Mouse (Mus musculus) MEL (cell line): ENCODE data around the gene Adcy1. TPM values are rescaled to one million over a fixed set of nuclear protein-coding genes. Genes with fewer than 3 reads are reported as not detected.

Experiments
- DNase-seq: peaks from one replicate; pipeline ENCODE4 v3.0.0; 2011; ENCODE audit warnings: low read depth, low spot score
- H3K27ac ChIP-seq: 2 replicates; pipeline ENCODE4 v1.5.1; 2012; ENCODE audit warnings: low read depth, mild to moderate bottlenecking, control low read depth, low read length, moderate library complexity; ENCODE audit not compliant: control insufficient read depth
- H3K27me3 ChIP-seq, 2 experiments: fragments of 150-350 bp in 1 of 2; sonication (generic) in 1 of 2; 2 replicates each; pipeline ENCODE4 v1.6.1; 2012; ENCODE audit warnings: low read length in 2 of 2, mild to moderate bottlenecking in 2 of 2, improper control_type of control experiment in 1 of 2, moderate library complexity in 1 of 2; ENCODE audit not compliant: insufficient read depth in 2 of 2, control insufficient read depth in 1 of 2
- H3K36me3 ChIP-seq, 2 experiments: 2 replicates each; pipeline ENCODE4 v1.6.1; 2012 to 2014; ENCODE audit warnings: low read length in 2 of 2, improper control_type of control experiment in 1 of 2, inconsistent platforms in 1 of 2, mild to moderate bottlenecking in 1 of 2; ENCODE audit not compliant: insufficient read depth in 2 of 2, control insufficient read depth in 1 of 2
- H3K4me1 ChIP-seq, 2 experiments: fragments of 150-350 bp in 1 of 2; sonication (generic) in 1 of 2; 2 replicates each; pipeline ENCODE4 v1.6.1; 2012; ENCODE audit warnings: low read length in 2 of 2, improper control_type of control experiment in 1 of 2, mild to moderate bottlenecking in 1 of 2; ENCODE audit not compliant: insufficient read depth in 2 of 2, control insufficient read depth in 1 of 2
- H3K4me3 ChIP-seq, 2 experiments: fragments of 150-350 bp in 1 of 2; sonication (generic) in 1 of 2; 2 replicates each; pipeline ENCODE4 v1.5.1; 2012; ENCODE audit warnings: low read depth in 2 of 2, low read length in 2 of 2, mild to moderate bottlenecking in 2 of 2, moderate library complexity in 2 of 2, control low read depth in 1 of 2, improper control_type of control experiment in 1 of 2; ENCODE audit not compliant: control insufficient read depth in 1 of 2, insufficient read depth in 1 of 2
- H3K79me2 ChIP-seq: 2 replicates; pipeline ENCODE4 v1.6.1; 2012; ENCODE audit warnings: mild to moderate bottlenecking, low read length, moderate library complexity; ENCODE audit not compliant: control insufficient read depth, poor library complexity, insufficient read depth
- H3K9ac ChIP-seq: 2 replicates; pipeline ENCODE4 v1.6.1; 2012; ENCODE audit warnings: low read depth, mild to moderate bottlenecking, control low read depth, low read length, moderate library complexity; ENCODE audit not compliant: control insufficient read depth, poor library complexity, severe bottlenecking
- H3K9me3 ChIP-seq: fragments of 150-350 bp; sonication (generic); replicated peaks from 2 replicates; pipeline ENCODE4 v1.6.1; 2012; ENCODE audit warnings: mild to moderate bottlenecking, low read length, improper control_type of control experiment, moderate library complexity; ENCODE audit not compliant: insufficient read depth
- BHLHE40 ChIP-seq: IDR thresholded peaks from 2 replicates; pipeline ENCODE4 v1.6.1; 2012; ENCODE audit warnings: low read depth, mild to moderate bottlenecking, inconsistent platforms, low read length, improper control_type of control experiment, borderline replicate concordance
- CHD1 ChIP-seq: IDR thresholded peaks from 2 replicates; pipeline ENCODE4 v1.6.1; 2012; ENCODE audit warnings: low read depth, mild to moderate bottlenecking, inconsistent platforms, low read length, improper control_type of control experiment
- CTCF ChIP-seq, 3 experiments: IDR thresholded peaks in 2 of 3; conservative IDR thresholded peaks in 1 of 3; 2 replicates each; pipeline ENCODE4 v1.5.1; 2011 to 2012; ENCODE audit warnings: low read length in 3 of 3, low read depth in 2 of 3, mild to moderate bottlenecking in 2 of 3, improper control_type of control experiment in 1 of 3, inconsistent platforms in 1 of 3, mixed read lengths in 1 of 3, moderate library complexity in 1 of 3; ENCODE audit not compliant: control insufficient read depth in 1 of 3, insufficient read depth in 1 of 3, poor library complexity in 1 of 3, severe bottlenecking in 1 of 3
- E2F4 ChIP-seq: IDR thresholded peaks from 2 replicates; pipeline ENCODE4 v1.6.1; 2011; ENCODE audit warnings: low read depth, low read length, improper control_type of control experiment, borderline replicate concordance
- ELF1 ChIP-seq: IDR thresholded peaks from 2 replicates; pipeline ENCODE4 v1.6.1; 2014; ENCODE audit warnings: low read depth, mild to moderate bottlenecking, inconsistent platforms, low read length, improper control_type of control experiment, moderate library complexity
- GABPA ChIP-seq: IDR thresholded peaks from 2 replicates; pipeline ENCODE4 v1.6.1; 2012; ENCODE audit warnings: low read depth, mild to moderate bottlenecking, inconsistent platforms, low read length, improper control_type of control experiment, moderate library complexity
- JUND ChIP-seq: IDR thresholded peaks from 2 replicates; pipeline ENCODE4 v1.6.1; 2011; ENCODE audit warnings: low read depth, mild to moderate bottlenecking, improper control_type of control experiment, low read length
- KAT2A ChIP-seq: conservative IDR thresholded peaks from 2 replicates; pipeline ENCODE4 v1.6.1; 2012; ENCODE audit warnings: low read depth, low read length, improper control_type of control experiment, inconsistent platforms
- MAFK ChIP-seq: IDR thresholded peaks from 2 replicates; pipeline ENCODE4 v1.6.1; 2011; ENCODE audit warnings: low read depth, mild to moderate bottlenecking, low read length, improper control_type of control experiment, borderline replicate concordance
- MAX ChIP-seq: IDR thresholded peaks from 2 replicates; pipeline ENCODE4 v1.6.1; 2011; ENCODE audit warnings: low read length, improper control_type of control experiment
- MAZ ChIP-seq: IDR thresholded peaks from 2 replicates; pipeline ENCODE4 v1.6.1; 2012; ENCODE audit warnings: low read depth, mild to moderate bottlenecking, inconsistent platforms, low read length, improper control_type of control experiment
- MXI1 ChIP-seq: IDR thresholded peaks from 2 replicates; pipeline ENCODE4 v1.6.1; 2011; ENCODE audit warnings: mild to moderate bottlenecking, low read depth, low read length, improper control_type of control experiment
- MYB ChIP-seq: IDR thresholded peaks from 2 replicates; pipeline ENCODE4 v1.6.1; 2011; ENCODE audit warnings: mild to moderate bottlenecking, low read depth, low read length, improper control_type of control experiment
- MYC ChIP-seq: IDR thresholded peaks from 2 replicates; pipeline ENCODE4 v1.6.1; 2011; ENCODE audit warnings: low read depth, mild to moderate bottlenecking, low read length, improper control_type of control experiment, moderate library complexity
- NELFE ChIP-seq: IDR thresholded peaks from 2 replicates; pipeline ENCODE4 v1.6.1; 2011; ENCODE audit warnings: low read depth, low read length, improper control_type of control experiment
- POLR2AphosphoS2 ChIP-seq: IDR thresholded peaks from 2 replicates; pipeline ENCODE4 v1.6.1; 2011; ENCODE audit warnings: low read length, improper control_type of control experiment
- POLR2AphosphoS5 ChIP-seq: IDR thresholded peaks from 2 replicates; pipeline ENCODE4 v1.6.1; 2012; ENCODE audit warnings: low read depth, borderline replicate concordance, mild to moderate bottlenecking, inconsistent platforms, low read length, moderate library complexity, mixed read lengths
- RAD21 ChIP-seq: IDR thresholded peaks from 2 replicates; pipeline ENCODE4 v1.6.1; 2011; ENCODE audit warnings: mild to moderate bottlenecking, low read depth, low read length, improper control_type of control experiment
- RCOR1 ChIP-seq: IDR thresholded peaks from 2 replicates; pipeline ENCODE4 v1.6.1; 2012; ENCODE audit warnings: low read depth, mild to moderate bottlenecking, inconsistent platforms, low read length, improper control_type of control experiment
- SIN3A ChIP-seq: IDR thresholded peaks from 2 replicates; pipeline ENCODE4 v1.6.1; 2012; ENCODE audit warnings: low read length, improper control_type of control experiment, inconsistent platforms
- SMC3 ChIP-seq: IDR thresholded peaks from 2 replicates; pipeline ENCODE4 v1.6.1; 2011; ENCODE audit warnings: low read depth, low read length, improper control_type of control experiment
- TAL1 ChIP-seq: IDR thresholded peaks from 2 replicates; pipeline ENCODE4 v1.6.1; 2012; ENCODE audit warnings: mild to moderate bottlenecking, inconsistent platforms, low read length, moderate library complexity, mixed read lengths
- USF1 ChIP-seq: IDR thresholded peaks from 2 replicates; pipeline ENCODE4 v1.6.1; 2014; ENCODE audit warnings: low read depth, mild to moderate bottlenecking, inconsistent platforms, low read length, improper control_type of control experiment, moderate library complexity
- USF2 ChIP-seq, 2 experiments: IDR thresholded peaks; 2 replicates each; pipeline ENCODE4 v1.6.1; 2011 to 2012; ENCODE audit warnings: improper control_type of control experiment in 2 of 2, low read length in 2 of 2, borderline replicate concordance in 1 of 2, inconsistent platforms in 1 of 2, low read depth in 1 of 2, mild to moderate bottlenecking in 1 of 2; ENCODE audit not compliant: insufficient read depth in 1 of 2
- ZC3H11A ChIP-seq: IDR thresholded peaks from 2 replicates; pipeline ENCODE4 v1.6.1; 2012; ENCODE audit warnings: low read depth, mild to moderate bottlenecking, inconsistent platforms, low read length, improper control_type of control experiment
- ZMIZ1 ChIP-seq: IDR thresholded peaks from 2 replicates; pipeline ENCODE4 v1.6.1; 2012; ENCODE audit warnings: low read depth, mild to moderate bottlenecking, inconsistent platforms, low read length, improper control_type of control experiment, moderate library complexity
- polyA plus RNA-seq, 2 experiments: library from polyadenylated mRNA; stranded (reverse) in 1 of 2; unstranded in 1 of 2; fragments of >175 nt in 1 of 2; fragments of >200 nt in 1 of 2; gene quantifications; 2 replicates each; pipeline versions ENCODE4 v1.2.1 to v1.2.4; 2012; ENCODE audit warnings: low replicate concordance in 2 of 2, low read depth in 1 of 2; ENCODE audit not compliant: insufficient read length in 2 of 2, insufficient read depth in 1 of 2, missing spikeins in 1 of 2
- total RNA-seq: library from RNA; depleted of rRNA; stranded (reverse); fragments of 300-350 nt; gene quantifications from 2 replicates; pipeline ENCODE4 v1.2.3, GENCODE M21; 2012

Gene Adcy1
- total and polyA plus RNA-seq, 3 experiments = under 0.01 TPM; not detected in 2

DNA sequence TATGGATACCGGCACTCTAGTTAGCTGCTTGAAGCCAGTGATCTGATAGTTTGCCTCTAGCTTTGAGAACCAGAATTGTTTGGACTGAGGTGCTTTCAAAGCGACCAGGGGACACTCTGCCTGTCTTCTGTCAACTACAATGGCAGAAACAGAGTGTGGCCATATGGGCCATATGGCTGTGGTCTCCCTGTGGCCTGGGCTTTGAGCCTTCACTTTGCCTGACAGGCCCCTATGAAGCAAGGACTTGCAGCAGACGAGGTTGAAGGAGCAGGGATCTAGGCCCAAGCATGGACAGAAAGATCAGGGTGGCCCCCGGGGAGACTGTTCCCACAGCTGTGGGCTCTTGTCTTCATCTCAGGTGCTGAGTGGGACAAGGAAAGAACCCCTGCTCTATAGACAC is 4.0 kb downstream of the Adcy1 start:
- Histone ChIP-seq H3K27me3 (no peaks in the 10 kb centered on the region; a peak in 1 of 4 replicates), H3K4me3 (no peak overlapping the region), H3K9me3 (no peaks in the 10 kb centered on the region), H3K9ac (no peak overlapping the region), H3K79me2 (no peaks in the 10 kb centered on the region), H3K4me1 (no peaks in the 10 kb centered on the region), H3K27ac (no peak overlapping the region), H3K36me3 (no peaks in the 10 kb centered on the region)
- TF ChIP-seq CHD1 (no peak), JUND (no peak)
- DNase-seq = no peak

GRCm38 (mm10) chr11:7068479-7069235 is 5.4 kb downstream of the Adcy1 start:
- Histone ChIP-seq H3K27me3 (no peaks in the 10 kb centered on the region; a peak in 1 of 4 replicates), H3K9ac (no peak overlapping the region), H3K27ac (no peak overlapping the region), H3K4me1 (no peaks in the 10 kb centered on the region), H3K4me3 (no peak overlapping the region), H3K79me2 (no peaks in the 10 kb centered on the region), H3K36me3 (no peaks in the 10 kb centered on the region), H3K9me3 (no peaks in the 10 kb centered on the region)
- no peak for TF ChIP-seq KAT2A
- no peak for TF ChIP-seq SMC3
- TF ChIP-seq ZMIZ1 = no peak
- TF ChIP-seq CTCF (IDR thresholded peaks at IDR 0.05 in 2 of 3, conservative IDR thresholded peaks at IDR 0.05 in 1 of 3; ENCODE audit: control insufficient read depth in 1 of 3, insufficient read depth in 1 of 3, low read depth in 2 of 3, low read length in 3 of 3, poor library complexity in 1 of 3, severe bottlenecking in 1 of 3) = no peak
- TF ChIP-seq POLR2AphosphoS5 = no peak
- no peak for TF ChIP-seq USF1
- no peak for TF ChIP-seq GABPA
- TF ChIP-seq RAD21 = no peak
- no peak for TF ChIP-seq RCOR1
- TF ChIP-seq ZC3H11A = no peak
- no peak for TF ChIP-seq E2F4
- TF ChIP-seq MAZ = no peak
- TF ChIP-seq BHLHE40 = no peak
- DNase-seq = no peak

DNA sequence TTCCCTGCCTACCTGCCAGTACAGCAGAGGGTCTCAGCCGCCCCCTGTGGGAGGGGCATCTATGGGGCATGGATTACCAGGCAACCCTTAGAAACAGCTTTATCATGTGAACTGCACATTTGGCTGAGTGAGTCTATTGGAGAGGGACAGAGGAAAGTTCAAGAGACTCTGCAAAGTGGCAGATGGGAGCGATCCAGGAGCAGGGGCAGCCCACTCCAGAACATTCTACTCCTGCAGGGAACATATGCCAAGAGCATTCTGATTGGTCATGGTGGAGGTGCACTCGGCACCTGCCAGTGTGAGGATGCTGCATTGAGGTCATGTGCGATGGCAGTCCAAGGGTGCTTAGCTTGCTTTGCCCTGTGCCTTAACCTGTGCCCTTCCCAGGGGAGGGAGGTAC is 6.5 kb downstream of the Adcy1 start:
- H3K36me3 ChIP-seq = no peaks in the 10 kb centered on the region
- H3K4me1 ChIP-seq = no peaks in the 10 kb centered on the region
- H3K27ac ChIP-seq = no peak overlapping the region
- H3K9me3 ChIP-seq = no peaks in the 10 kb centered on the region
- H3K79me2 ChIP-seq = no peaks in the 10 kb centered on the region
- DNase-seq = no peak
- H3K27me3 ChIP-seq = no peaks in the 10 kb centered on the region
- H3K4me3 ChIP-seq = no peak overlapping the region
- no peak overlapping the region for H3K9ac ChIP-seq
- TF ChIP-seq MAX (no peak), SIN3A (no peak), MXI1 (no peak), NELFE (no peak), TAL1 (no peak), CTCF (IDR thresholded peaks at IDR 0.05 in 2 of 3, conservative IDR thresholded peaks at IDR 0.05 in 1 of 3; ENCODE audit: control insufficient read depth in 1 of 3, insufficient read depth in 1 of 3, low read depth in 2 of 3, low read length in 3 of 3, poor library complexity in 1 of 3, severe bottlenecking in 1 of 3) (no peak), ELF1 (no peak), CHD1 (no peak), POLR2AphosphoS2 (no peak), POLR2AphosphoS5 (no peak), MAFK (no peak), MYC (no peak), MYB (no peak), USF2 (IDR thresholded peaks at IDR 0.05; ENCODE audit: borderline replicate concordance in 1 of 2, insufficient read depth in 1 of 2, low read depth in 1 of 2, low read length in 2 of 2) (no peak), BHLHE40 (no peak)
